Mouse (Mus musculus) adrenal gland, postnatal 0 days (tissue): ENCODE data around the gene Tmem178. TPM values are rescaled to one million over a fixed set of nuclear protein-coding genes. Genes with fewer than 3 reads are reported as not detected.

Source experiments
- polyA plus RNA-seq: library from polyadenylated mRNA; unstranded; fragments of >200 nt; fragmentation: Nextera tagmentation; extraction: Ambion mirVana; gene quantifications from 2 replicates; pipeline ENCODE4 v1.2.1, GENCODE M21; 2015

The Tmem178 gene
- polyA plus RNA-seq, result 1.2 and 2.7 TPM in 2 replicates

GRCm38 (mm10) chr17:80944530-80945198 lies at the start of gene Tmem178:
TSS of gene Tmem178 (plus strand) at chr17:80944632.

Other genes with a start within 250 kb of the Tmem178 start
- gene Map4k3, start 216.1 kb upstream of the Tmem178 start, polyA plus RNA-seq, result 10.8 and 14.8 TPM in 2 replicates
- 13.4 and 18.2 TPM in 2 replicates for gene Thumpd2, start 120.5 kb downstream of the Tmem178 start, polyA plus RNA-seq